Mouse (Mus musculus) neutrophil, adult 65 days (primary cell): ENCODE measurements around the gene Gpr68. TPM values are rescaled to one million over a fixed set of nuclear protein-coding genes. Genes with fewer than 3 reads are reported as not detected.

Experiments
- total RNA-seq: library from RNA; stranded (reverse); gene quantifications from 2 replicates; pipeline ENCODE4 v1.2.4, GENCODE M21; 2023

Gene Gpr68
- total RNA-seq = 0.98 and 2.5 TPM in 2 replicates

GRCm38 (mm10) chr12:100907598-100908297 is at the start of gene Gpr68:
Gene Gpr68, minus strand, starts transcription at chr12:100908198.

Other genes with a start within 250 kb of the Gpr68 start
- gene Rps6ka5, start 181.2 kb downstream of the Gpr68 start, total RNA-seq = 32.3 and 36.3 TPM in 2 replicates
- gene Dglucy, start 129.1 kb downstream of the Gpr68 start, total RNA-seq = 27.8 and 30.7 TPM in 2 replicates
- gene Ccdc88c, start 120.9 kb upstream of the Gpr68 start, total RNA-seq = 263 and 357 TPM in 2 replicates
- gene Ppp4r3a, start 175.5 kb upstream of the Gpr68 start, total RNA-seq = 70.7 and 97.9 TPM in 2 replicates